Mouse (Mus musculus) T-helper 2 cell (primary cell): Measurements from ENCODE around the gene Cyp4a10.
"Not testable (repeated sequence)": the region's sequence is repeated elsewhere in the genome, so short reads cannot be mapped to it uniquely, and the experiment has no call there.

ENCODE experiments used
- in situ Hi-C: fragments of 300-600 bp; cut with MboI, MseI; formaldehyde crosslinking; loops from one replicate; pipeline ENCODE4 v1.15.1; 2025; ENCODE audit warnings: high pct_unique_total_duplicates

The Cyp4a10 gene

DNA sequence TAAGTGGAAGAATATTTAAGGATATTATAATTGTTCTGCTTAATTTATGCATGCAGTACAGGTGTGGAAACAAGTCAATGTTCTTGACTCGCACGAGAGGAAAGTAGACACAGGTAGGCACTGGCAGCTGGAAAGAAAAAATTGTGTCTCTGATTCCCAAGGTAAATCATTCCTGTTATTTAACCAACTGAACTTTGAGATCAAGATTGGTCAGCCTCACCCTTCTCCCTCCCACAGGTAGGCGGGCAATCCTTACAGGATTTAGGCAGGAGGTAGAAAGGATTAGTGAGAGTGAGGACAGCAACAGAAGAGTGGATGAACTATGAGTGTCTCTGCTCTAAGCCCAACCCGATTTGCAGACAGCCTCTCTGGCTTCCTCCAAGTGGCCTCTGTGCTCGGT, at the start of gene Cyp4a10:
TSS of gene Cyp4a10 (plus strand) at position 265 of the 400 bp plus-strand sequence.
- in situ Hi-C loops: loop anchor here (5.0 kb wide), 1 partner anchor 84 kb away; the partner anchor contains the start of gene Cyp4a32

DNA sequence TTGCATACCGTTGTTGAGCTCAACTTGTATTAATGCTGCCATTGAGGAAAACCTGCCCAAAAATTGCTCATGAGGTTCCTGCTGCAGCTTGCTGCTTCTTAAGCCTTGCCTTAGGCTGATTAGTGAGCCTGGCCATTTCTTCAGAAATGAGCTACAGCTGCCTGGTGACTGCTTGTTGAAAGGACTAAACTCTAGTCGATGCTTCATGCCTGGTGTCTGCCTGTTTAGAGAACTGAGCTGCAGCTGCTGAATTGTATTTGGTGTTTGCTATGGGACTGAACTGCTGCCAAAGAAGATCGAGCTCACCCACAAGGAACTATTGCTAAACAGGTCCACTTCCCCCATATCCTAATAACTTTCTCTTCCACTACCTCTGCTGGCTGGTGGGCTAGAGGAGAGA, 44.5 kb upstream of the Cyp4a10 start:
- in situ Hi-C loops: loop anchor here (10.0 kb wide), 1 partner anchor 109 kb away; no protein-coding TSS in a partner anchor

DNA sequence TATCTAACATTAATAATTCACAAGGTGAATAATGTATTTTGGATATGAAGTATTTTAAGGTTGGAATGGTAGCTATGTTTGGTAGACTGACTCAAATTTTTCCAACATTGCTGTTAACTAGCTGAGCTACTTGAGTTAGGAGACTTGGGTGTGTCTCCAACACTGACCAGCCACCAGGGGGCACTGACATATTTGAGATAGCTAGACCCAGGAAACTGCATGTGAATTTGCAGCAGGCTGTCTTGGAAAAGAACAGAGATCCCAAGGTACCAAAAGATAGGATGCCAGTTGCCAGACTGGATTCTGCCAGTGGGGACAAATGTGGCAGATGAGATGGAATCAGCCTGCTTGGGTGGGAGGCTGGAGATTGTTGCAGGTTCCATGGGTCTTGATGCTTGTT, 42.0 kb upstream of the Cyp4a10 start:
- in situ Hi-C loops: loop anchor here (10.0 kb wide), 1 partner anchor 111 kb away; no protein-coding TSS in a partner anchor

DNA sequence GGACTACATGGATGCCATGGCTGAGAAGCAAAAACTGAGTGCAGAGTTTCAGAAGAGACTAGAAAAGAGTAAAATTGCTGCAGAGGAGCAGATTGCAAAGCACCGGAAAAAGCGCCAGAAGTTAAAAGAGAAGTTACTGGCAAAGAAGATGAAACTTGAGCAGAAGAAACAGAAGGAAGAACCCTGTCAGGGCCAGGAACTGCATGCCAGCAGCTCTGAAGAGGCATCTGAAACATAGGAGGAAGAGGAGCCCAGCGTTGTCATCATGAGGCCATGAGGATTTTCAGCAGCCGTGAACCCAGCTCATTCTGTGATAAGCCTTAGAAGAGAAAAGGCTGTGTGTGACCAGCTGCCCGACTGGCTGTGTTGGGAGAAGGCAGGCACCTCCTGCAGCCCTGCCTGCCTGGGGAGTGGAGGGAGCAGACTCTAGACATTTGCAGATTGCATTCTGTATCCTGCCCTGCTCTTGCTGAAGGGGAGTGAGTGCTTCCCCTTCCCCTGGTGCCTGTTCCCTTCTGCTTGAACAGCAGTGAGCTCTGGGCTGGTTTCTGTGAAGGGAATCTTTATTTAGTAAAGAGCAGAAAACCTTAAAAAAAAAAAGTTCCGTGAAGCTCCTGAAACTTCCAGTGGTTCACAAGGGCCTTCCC, 36.9 kb upstream of the Cyp4a10 start:
- in situ Hi-C loops: no loop called here

DNA sequence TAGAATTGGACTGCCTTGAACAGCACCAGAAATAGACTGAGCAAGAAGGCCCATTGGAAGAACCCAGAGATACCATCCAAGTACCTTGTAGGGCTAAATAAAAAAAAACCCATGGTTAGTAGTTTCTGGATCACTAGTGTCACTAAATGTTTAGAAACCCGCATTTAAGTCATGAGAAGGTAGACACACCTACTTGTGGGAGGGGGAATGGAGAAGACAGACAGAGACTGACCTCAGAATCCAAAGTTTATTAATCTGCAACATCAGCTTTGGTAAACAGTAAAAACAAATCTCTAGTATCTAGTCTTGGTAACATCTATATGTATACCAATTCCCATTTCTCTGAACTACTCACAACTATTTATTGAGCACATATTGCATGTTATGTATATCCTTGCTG, 22.1 kb upstream of the Cyp4a10 start, which contains the start of gene Cyp4a14:
TSS of gene Cyp4a14 (minus strand) at position 142 of the 400 bp plus-strand sequence.
- in situ Hi-C loops: no loop called here

DNA sequence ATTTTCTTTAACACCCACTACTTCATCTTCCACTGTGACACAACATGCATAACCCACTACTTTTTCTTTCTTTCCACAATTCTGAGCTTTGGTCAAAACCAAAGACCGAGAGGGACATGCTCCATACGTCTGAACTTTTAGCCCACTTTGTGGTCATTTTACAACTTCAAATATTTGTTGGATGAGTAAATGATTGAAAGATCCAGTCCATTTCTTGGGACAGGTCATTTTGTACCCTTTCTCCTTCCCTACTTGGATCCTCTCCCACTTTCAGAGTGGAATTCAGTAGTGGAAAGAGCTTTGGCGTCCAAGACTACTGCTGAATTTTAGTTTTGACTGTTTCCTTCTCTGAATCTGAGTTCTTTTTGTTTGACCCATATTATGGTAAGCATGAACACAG, 20.6 kb upstream of the Cyp4a10 start:
- in situ Hi-C loops: no loop called here

DNA sequence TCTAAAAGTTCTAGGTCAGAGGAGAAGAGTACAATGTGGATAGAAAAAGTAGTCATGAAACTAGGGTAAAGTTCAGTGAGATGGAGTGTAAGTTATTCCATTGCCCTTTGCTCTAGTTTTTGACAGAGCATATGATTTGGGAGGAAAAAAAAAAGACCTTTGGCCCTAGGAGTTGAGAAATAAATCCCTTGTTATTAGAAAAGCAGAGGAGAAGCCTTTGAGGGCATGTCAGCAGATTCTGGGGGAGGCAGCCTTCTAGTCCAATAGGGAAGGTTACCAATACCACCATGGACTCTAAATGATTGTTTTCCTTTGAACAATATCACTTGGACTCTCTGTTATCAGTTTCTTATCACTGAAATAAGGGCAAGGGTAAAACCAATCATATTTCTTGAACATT, 4.1 kb upstream of the Cyp4a10 start:
- in situ Hi-C loops: not testable (repeated sequence)

DNA sequence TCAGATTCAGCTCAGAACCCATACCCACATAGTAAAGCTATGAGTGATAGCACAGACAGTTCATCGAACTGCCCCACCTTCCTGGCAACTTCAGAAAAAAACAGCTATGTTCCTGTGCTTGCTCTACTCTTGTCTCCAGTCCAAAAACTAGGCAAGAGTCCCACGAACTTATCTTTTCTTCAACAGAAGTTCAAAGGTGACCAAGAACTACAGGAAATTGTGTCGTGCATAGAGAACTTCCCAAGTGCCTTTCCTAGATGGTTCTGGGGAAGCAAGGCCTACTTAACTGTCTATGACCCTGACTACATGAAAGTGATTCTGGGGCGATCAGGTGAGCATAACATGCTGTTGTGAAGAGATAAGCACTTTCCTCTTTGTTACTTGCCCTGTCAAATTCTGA, 1.4 kb downstream of the Cyp4a10 start:
- in situ Hi-C loops: loop anchor here (5.0 kb wide), 1 partner anchor 83 kb away; the partner anchor contains the start of gene Cyp4a32

DNA sequence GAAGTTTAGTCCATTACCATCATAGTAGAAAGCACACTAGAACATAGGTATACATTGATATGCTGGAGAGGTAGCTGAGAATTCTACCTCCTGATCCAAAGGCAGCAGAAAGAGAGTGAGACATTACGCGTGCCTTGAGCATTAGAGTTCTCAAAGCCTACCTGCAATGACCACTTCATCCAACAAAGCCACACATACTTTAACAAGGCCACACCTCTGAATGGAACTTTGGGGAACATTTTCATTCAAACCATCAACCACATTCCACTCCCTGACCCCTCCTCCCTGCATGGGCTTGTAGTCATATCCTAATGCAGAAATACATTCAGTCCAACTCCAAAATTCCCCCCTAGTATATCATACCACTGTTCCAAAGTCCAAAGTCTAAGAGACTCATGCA, 3.7 kb downstream of the Cyp4a10 start:
- in situ Hi-C loops: no loop called here

DNA sequence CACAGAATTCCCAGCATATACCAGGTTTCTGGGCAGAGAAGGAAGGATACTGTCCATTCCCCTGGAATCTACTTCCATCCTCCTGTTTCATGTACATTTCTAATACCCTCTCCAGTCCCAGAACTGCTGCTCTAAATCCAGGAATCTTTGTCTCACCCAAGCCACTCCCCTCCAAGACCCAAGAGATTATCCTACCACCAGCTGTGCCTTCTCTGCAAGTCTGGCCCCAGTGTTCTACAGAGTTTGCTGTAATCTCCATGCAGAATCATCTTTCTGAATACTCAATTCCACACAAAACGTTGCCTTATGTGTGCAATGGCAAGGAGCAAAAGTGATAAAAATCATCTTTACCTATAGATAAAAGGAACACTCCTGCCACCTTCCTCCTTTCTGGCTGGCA, 27.0 kb downstream of the Cyp4a10 start:
- in situ Hi-C loops: no loop called here

DNA sequence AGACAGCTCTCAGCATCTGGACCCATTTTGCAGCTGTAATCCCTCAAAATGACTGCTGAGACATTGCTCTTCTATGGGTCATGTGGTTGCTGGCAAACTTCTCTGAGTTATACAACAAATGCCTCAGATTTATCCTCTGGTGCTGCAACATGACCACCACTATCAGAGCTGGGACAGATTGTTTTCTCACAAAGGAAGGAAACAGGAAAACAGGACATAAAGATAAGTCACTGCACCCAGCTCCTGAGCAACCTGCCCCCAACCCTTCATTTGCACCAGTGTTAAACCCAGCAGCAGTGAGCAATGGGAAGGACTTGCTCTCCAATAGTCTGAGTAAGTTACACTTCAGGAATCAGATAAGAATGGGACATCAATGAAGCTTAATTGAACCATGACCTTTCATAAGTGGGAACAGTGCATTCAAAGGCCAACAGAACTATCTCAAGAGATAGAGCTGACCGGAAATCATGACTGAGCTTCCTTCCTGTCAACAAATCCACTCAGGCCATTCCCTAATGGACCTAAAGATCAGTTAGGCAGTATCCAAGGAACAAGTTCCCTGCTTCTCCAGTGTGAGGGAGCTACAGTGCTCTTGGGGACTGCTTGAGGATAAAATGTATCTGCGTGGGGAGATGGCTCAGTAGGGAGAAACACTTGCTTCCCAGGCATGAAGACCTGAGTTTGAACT, 28.2 kb downstream of the Cyp4a10 start:
- in situ Hi-C loops: no loop called here

DNA sequence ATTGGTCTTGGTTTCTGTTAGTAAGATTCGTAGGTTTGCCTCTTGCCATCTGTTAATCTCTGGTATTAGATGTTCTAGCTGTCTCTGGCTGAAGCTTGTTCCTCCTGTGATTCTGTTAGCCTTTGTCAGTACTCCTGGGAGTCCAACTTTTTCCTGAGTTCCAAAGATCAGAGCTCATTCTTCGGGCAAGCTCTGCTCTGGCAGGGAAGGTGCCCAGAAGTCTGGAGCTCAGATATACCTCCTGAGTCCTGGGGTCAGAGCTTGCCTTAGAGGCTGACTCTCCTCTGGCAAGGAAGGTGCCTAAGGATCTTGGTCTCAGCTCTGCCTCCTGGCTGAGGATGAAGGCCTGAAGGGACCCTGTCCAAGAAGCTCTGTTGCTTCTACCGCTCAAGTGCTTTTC, 34.7 kb downstream of the Cyp4a10 start:
- in situ Hi-C loops: no loop called here

DNA sequence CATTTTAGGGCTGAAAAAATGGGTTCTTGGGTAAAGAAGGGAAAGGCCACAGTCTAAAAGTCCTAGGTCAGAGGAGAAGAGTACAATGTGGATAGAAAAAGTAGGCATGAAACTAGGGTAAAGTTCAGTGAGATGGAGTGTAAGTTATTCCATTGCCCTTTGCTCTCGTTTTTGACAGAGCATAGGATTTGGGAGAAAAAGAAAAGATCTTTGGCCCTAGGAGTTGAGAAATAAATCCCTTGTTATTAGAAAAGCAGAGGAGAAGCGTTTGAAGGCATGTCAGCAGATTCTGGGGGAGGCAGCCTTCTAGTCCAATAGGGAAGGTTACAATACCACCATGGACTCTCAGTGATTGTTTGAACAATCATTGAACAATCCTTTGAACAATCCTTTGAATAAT, 37.4 kb downstream of the Cyp4a10 start:
- in situ Hi-C loops: no loop called here

DNA sequence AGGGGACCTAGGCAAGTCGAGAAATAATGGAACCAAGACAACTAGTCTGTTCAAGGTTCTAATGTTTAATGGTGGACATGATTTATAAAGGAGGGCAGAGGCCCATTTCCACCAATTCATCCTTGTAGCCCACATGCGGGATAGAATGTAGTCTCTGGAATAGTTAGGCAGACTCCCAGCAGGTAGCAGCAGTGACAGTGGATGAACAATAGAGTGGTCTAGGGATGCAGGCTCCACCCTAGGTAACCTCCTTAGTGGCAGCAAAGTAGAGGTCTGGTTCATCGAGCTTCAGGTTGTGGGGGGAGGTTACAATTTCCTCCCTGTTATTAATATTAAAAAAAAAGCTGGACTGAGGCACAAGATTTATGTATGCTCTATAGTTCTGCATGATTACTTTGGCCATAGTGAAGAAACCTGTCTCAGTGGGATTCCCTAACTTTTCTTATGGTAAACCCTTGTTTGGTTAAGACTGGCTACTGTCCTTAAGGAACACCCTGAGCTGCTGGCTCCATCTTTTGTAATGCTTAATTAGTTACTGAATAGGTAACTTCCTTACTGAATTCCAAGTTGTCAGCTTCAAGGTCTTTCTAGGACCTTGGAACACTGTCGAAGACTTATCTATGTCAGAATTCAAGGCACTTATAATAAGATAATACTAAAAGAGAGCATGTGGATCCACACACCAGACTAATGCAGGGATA, 39.9 kb downstream of the Cyp4a10 start:
- in situ Hi-C loops: no loop called here

DNA sequence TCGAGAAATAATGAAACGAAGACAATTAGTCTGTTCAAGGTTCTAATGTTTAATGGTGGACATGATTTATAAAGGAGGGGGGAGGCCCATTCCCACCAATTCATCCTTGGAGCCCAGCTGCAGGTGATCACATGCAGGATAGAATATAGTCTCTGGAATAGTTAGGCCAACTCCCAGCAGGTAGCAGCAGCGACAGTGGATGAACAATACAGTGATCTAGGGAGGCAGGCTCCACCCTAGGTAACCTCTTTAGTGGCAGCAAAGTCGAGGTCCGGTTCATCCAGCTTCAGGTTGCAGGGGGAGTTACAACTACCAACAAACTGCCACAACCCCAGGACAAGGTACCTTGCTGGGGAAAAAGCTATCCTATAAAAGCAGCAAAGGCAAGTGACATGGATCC, 43.2 kb downstream of the Cyp4a10 start:
- in situ Hi-C loops: not testable (repeated sequence)

DNA sequence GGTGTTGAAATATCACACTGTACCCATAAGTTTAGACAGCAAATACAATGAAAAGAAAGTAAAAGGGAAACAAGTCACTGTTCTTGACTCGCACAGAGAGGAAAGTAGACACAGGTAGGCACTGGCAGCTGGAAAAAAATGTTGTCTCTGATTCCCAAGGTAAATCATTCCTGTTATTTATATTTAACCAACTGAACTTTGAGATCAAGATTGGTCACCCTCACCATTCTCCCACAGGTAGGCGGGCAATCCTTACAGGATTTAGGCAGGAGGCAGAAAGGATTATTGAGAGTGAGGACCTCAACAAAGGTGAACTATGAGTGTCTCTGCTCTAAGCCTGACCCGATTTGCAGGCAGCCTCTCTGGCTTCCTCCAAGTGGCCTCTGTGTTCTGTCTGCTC, 45.3 kb downstream of the Cyp4a10 start, which contains the start of gene Cyp4a31:
TSS of gene Cyp4a31 (plus strand) at position 249 of the 400 bp plus-strand sequence.
- in situ Hi-C loops: no loop called here

DNA sequence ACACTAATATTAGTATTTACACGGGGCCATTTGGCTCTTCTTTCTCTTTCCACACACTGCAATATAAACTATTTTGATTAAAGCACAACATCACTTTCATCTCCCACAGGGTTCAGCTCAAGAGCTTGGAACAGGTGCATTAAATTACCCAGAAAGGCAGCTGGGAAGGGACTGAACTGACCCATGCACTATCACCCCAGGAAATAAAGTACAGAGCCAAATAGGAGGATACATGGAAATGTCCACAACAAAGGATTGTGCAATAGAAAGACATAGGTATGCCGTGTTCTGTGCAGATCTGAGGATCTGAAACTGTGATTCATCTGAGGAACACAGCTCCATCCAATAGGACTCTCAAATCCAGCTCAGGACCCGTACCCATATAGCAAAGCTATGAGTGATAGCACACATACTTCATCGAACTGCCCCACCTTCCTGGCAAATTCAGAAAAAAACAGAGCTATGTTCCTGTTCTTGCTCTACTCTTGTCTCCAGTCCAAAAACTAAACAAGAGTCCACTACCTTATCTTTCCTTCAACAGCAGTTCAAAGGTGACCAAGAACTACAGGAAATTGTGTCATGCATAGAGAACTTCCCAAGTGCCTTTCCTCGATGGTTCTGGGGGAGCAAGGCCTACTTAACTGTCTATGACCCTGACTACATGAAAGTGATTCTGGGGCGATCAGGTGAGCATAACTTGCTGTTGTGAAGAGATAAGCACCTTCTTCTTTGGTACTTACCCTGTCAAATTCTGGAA, 46.6 kb downstream of the Cyp4a10 start:
- in situ Hi-C loops: not testable (repeated sequence)

DNA sequence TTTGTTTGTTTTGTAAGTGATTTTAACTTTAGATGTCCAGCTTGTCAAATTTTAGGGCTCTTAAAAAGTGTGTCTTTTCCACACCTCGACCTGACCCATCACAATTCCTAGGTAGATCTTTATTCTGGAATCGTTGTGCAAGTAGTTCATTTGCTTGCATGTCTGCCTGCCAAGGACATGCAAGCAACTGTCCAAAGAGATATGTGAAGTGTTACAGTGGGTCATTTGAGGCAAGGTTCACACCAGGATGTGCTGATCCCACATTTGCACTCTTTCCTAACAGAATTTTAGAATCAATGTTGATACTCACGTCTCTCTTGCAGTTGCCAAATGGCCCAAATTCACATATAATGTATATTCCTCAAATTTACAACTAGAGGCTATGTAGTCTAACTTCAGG, 57.2 kb downstream of the Cyp4a10 start:
- in situ Hi-C loops: loop anchor here (10.0 kb wide), 1 partner anchor 280 kb away; the partner anchor contains the start of gene Cyp4a12a

DNA sequence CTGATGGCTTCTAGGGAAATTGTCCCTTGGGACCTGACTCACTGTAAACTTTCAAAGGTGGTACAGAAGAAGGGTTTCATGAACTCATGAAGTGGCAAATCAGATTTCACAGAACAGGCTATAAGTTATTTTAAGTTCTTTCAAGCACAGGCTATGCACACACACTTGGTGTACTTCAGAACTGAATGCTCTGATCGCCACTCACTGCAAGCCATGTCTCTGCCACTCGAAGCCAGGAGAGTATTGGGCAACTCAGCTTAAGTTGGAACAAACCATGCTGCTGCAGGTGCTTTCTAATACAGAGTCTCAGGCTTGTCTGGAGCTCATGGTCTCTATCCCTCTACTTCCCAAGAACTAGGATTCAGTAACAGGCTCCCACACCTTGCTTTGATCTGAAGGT, 57.7 kb downstream of the Cyp4a10 start:
- in situ Hi-C loops: loop anchor here (10.0 kb wide), 1 partner anchor 281 kb away; the partner anchor contains the start of gene Cyp4a12a

DNA sequence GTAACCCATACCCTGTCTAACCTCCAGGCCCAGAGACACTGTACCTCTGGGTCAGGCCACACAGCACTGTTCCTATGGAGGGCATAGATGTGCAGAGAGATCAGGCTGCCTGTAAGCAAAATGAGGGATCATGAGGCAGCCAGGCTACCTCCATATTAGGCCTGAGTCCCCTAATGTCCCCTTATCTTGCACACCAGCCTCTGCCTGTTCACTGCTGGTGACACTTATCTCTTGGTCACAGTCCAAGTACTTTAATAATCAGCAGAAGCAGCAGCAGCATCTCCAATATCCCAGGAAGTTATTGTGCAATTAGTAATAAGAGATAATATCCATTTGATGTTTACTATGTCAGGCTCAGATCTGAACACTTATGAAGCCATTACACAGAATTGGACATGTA, 65.0 kb downstream of the Cyp4a10 start:
- in situ Hi-C loops: no loop called here
